Mouse (Mus musculus): ENCODE data around the gene Efnb3. TPM values are rescaled to one million over a fixed set of nuclear protein-coding genes. Genes with fewer than 3 reads are reported as not detected.

Gene Efnb3
- polyA plus RNA-seq, 1 experiment from 2014 or later = 5.5 TPM

GRCm38 (mm10) chr11:69563373-69563772 lies 3.4 kb upstream of the Efnb3 start:
- Histone ChIP-seq H3K27me3 (ENCODE audit: control insufficient read depth, insufficient read depth, low read length) (no peaks in the 10 kb centered on the region), H3K27ac (ENCODE audit: low read length) (no peak overlapping the region), H3K36me3 (ENCODE audit: control insufficient read depth, insufficient read depth, low read length) (peaks cover 17% of the 10 kb centered on the region; the same call in 1 of the 2 replicates), H3K4me1 (ENCODE audit: control insufficient read depth, insufficient read depth, low read length) (peaks cover 15% of the 10 kb centered on the region; the same call in 1 of the 2 replicates), H3K4me3 (ENCODE audit: low read depth, low read length) (no peak overlapping the region), H3K4me2 (replicated peaks; ENCODE audit: low read depth, low read length) (no peak overlapping the region), H3K9me3 (ENCODE audit: control insufficient read depth, low read depth, low read length) (no peaks in the 10 kb centered on the region), H3K9ac (replicated peaks; ENCODE audit: low read depth, low read length) (no peak overlapping the region)
- ATAC-seq (ENCODE audit: insufficient number of reproducible peaks, insufficient read depth, low FRiP score, low read depth) = no peak
- WGBS = 69% methylated on average over 13 of the region's 13 CpGs

GRCm38 (mm10) chr11:69560896-69561854 lies 1.2 kb upstream of the Efnb3 start:
- H3K4me2 ChIP-seq (replicated peaks; ENCODE audit: low read depth, low read length) = peak overlapping the region; percentile 94; the same call in 1 of the 2 replicates
- H3K4me1 ChIP-seq (ENCODE audit: control insufficient read depth, insufficient read depth, low read length) = peaks cover 15% of the 10 kb centered on the region; the same call in 1 of the 2 replicates
- H3K27me3 ChIP-seq (ENCODE audit: control insufficient read depth, insufficient read depth, low read length) = no peaks in the 10 kb centered on the region
- H3K4me3 ChIP-seq (ENCODE audit: low read depth, low read length) = no peak overlapping the region
- peaks cover 14% of the 10 kb centered on the region; the same call in 1 of the 2 replicates for H3K36me3 ChIP-seq (ENCODE audit: control insufficient read depth, insufficient read depth, low read length)
- H3K9me3 ChIP-seq (ENCODE audit: control insufficient read depth, low read depth, low read length) = no peaks in the 10 kb centered on the region
- ATAC-seq (ENCODE audit: insufficient number of reproducible peaks, insufficient read depth, low FRiP score, low read depth) = no peak
- H3K27ac ChIP-seq (ENCODE audit: low read length) = no peak overlapping the region
- 30% methylated on average over 16 of the region's 16 CpGs for WGBS
- no peak overlapping the region for H3K9ac ChIP-seq (replicated peaks; ENCODE audit: low read depth, low read length)

DNA sequence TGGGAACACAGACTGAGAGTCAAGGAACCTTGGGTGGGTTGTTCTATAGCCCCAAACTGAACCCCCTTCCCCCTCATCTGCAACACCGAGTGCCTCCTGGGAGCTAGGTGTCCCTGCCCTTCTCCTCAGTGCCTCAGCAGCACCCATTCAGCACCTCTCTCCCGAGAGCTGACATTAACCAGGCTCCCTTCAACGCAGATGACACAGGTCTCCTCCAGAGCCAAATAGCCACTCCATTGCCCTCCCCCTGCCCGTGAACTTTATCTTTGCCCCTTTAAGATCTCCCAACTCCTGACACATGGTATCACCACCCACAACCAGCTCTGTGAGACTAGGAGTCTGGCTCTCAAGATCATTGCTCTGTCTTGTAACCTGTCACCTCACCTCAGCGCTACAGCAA lies 822 bp downstream of the Efnb3 start:
- peaks cover 15% of the 10 kb centered on the region; the same call in 1 of the 2 replicates for H3K4me1 ChIP-seq (ENCODE audit: control insufficient read depth, insufficient read depth, low read length)
- WGBS = 6% methylated on average over 5 of the region's 5 CpGs

DNA sequence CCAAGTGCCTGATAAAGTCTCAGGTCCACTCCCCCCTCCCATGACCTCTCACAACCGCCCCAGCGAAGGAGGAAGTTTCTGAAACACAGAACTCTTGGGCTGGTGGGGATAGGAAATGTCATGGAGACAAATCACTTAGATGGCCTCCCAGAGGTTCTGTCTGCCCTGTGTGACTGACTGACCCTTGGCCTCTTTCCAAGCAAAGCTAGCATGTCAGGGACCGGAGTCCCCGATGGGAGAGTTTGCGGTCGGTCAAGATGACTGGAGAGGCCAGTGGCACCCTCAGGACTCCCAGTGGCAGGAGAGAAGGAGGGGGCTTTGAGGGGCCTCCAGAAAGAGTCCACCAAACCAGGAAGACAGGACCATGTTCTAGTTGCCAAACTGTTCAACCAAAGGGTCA lies 1.2 kb downstream of the Efnb3 start:
- H3K4me2 ChIP-seq (replicated peaks; ENCODE audit: low read depth, low read length) = peak overlapping the region; percentile 94
- H3K4me1 ChIP-seq (ENCODE audit: control insufficient read depth, insufficient read depth, low read length) = peaks cover 15% of the 10 kb centered on the region; the same call in 1 of the 2 replicates
- H3K36me3 ChIP-seq (ENCODE audit: control insufficient read depth, insufficient read depth, low read length) = peaks cover 12% of the 10 kb centered on the region; the same call in 1 of the 2 replicates
- H3K9ac ChIP-seq (replicated peaks; ENCODE audit: low read depth, low read length) = no peak overlapping the region
- H3K27me3 ChIP-seq (ENCODE audit: control insufficient read depth, insufficient read depth, low read length) = no peaks in the 10 kb centered on the region
- H3K4me3 ChIP-seq (ENCODE audit: low read depth, low read length) = peak overlapping the region; percentile 66
- WGBS = 29% methylated on average over 6 of the region's 6 CpGs
- no peak for ATAC-seq (ENCODE audit: insufficient number of reproducible peaks, insufficient read depth, low FRiP score, low read depth)
- H3K9me3 ChIP-seq (ENCODE audit: control insufficient read depth, low read depth, low read length) = no peaks in the 10 kb centered on the region
- no peak overlapping the region for H3K27ac ChIP-seq (ENCODE audit: low read length)

More for the DNA sequence above, 822 bp downstream of the Efnb3 start:
- Histone ChIP-seq H3K9ac (replicated peaks; ENCODE audit: low read depth, low read length) (peak overlapping the region; percentile 68; the same call in 1 of the 2 replicates), H3K4me2 (replicated peaks; ENCODE audit: low read depth, low read length) (peak overlapping the region; percentile 94), H3K27me3 (ENCODE audit: control insufficient read depth, insufficient read depth, low read length) (no peaks in the 10 kb centered on the region), H3K9me3 (ENCODE audit: control insufficient read depth, low read depth, low read length) (no peaks in the 10 kb centered on the region), H3K27ac (ENCODE audit: low read length) (no peak overlapping the region), H3K4me3 (ENCODE audit: low read depth, low read length) (peak overlapping the region; percentile 66), H3K36me3 (ENCODE audit: control insufficient read depth, insufficient read depth, low read length) (peaks cover 12% of the 10 kb centered on the region; the same call in 1 of the 2 replicates)
- ATAC-seq (ENCODE audit: insufficient number of reproducible peaks, insufficient read depth, low FRiP score, low read depth) = no peak

DNA sequence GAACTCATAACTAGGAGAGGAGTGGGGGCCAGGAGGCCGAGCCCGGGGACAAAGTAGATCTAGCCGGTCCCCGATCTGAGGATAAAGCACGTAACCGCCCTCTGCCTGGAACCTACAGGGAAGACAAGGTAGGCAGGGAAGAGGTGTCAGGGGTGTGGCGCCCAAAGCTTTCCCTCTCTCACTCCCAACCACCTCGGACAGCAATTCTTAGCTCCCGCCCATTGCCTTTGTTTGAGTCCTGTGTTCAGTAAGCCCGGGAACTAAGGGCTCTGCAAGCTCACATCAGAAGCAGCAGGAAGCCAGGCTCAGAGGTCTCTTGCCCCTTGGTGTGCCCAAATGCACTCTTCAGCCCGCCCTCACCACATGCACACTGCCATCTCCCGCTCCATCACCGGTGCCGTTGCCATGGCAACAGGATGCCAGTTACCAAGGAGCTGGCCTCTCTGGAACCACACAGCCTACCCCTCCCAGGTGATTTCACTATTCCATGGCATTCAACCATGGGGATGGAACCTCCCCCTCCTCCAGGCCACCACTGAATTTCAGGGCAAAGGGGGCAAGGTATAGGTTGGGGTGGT lies 2.5 kb downstream of the Efnb3 start:
- Histone ChIP-seq H3K27ac (ENCODE audit: low read length) (no peak overlapping the region), H3K36me3 (ENCODE audit: control insufficient read depth, insufficient read depth, low read length) (peaks cover 8% of the 10 kb centered on the region; the same call in 1 of the 2 replicates), H3K4me2 (replicated peaks; ENCODE audit: low read depth, low read length) (no peak overlapping the region), H3K9ac (replicated peaks; ENCODE audit: low read depth, low read length) (no peak overlapping the region), H3K27me3 (ENCODE audit: control insufficient read depth, insufficient read depth, low read length) (no peaks in the 10 kb centered on the region), H3K4me3 (ENCODE audit: low read depth, low read length) (no peak overlapping the region), H3K4me1 (ENCODE audit: control insufficient read depth, insufficient read depth, low read length) (peaks cover 15% of the 10 kb centered on the region; the same call in 1 of the 2 replicates), H3K9me3 (ENCODE audit: control insufficient read depth, low read depth, low read length) (no peaks in the 10 kb centered on the region)
- whole genome bisulfite sequencing = 37% methylated on average over 14 of the region's 14 CpGs
- ATAC-seq (ENCODE audit: insufficient number of reproducible peaks, insufficient read depth, low FRiP score, low read depth) = no peak

- Histone ChIP-seq H3K27ac (ENCODE audit: low read length) (no peak overlapping the region), H3K4me2 (replicated peaks; ENCODE audit: low read depth, low read length) (no peak overlapping the region), H3K4me1 (ENCODE audit: control insufficient read depth, insufficient read depth, low read length) (peaks cover 2% of the 10 kb centered on the region; the same call in 1 of the 2 replicates), H3K9ac (replicated peaks; ENCODE audit: low read depth, low read length) (no peak overlapping the region), H3K9me3 (ENCODE audit: control insufficient read depth, low read depth, low read length) (no peaks in the 10 kb centered on the region), H3K27me3 (ENCODE audit: control insufficient read depth, insufficient read depth, low read length) (no peaks in the 10 kb centered on the region), H3K36me3 (ENCODE audit: control insufficient read depth, insufficient read depth, low read length) (no peaks in the 10 kb centered on the region), H3K4me3 (ENCODE audit: low read depth, low read length) (no peak overlapping the region)
- 82% methylated on average over 5 of the region's 5 CpGs for WGBS
- ATAC-seq (ENCODE audit: insufficient number of reproducible peaks, insufficient read depth, low FRiP score, low read depth) = no peak
Observed at GRCm38 (mm10) chr11:69554539-69555140, 5.4 kb downstream of the Efnb3 start.

- Histone ChIP-seq H3K9me3 (ENCODE audit: control insufficient read depth, low read depth, low read length) (no peaks in the 10 kb centered on the region), H3K27ac (ENCODE audit: low read length) (no peak overlapping the region), H3K4me2 (replicated peaks; ENCODE audit: low read depth, low read length) (no peak overlapping the region), H3K27me3 (ENCODE audit: control insufficient read depth, insufficient read depth, low read length) (no peaks in the 10 kb centered on the region), H3K9ac (replicated peaks; ENCODE audit: low read depth, low read length) (no peak overlapping the region), H3K4me1 (ENCODE audit: control insufficient read depth, insufficient read depth, low read length) (0 out of 2 replicates have a peak, but pooled peaks cover 3% of the 10 kb centered on the region), H3K4me3 (ENCODE audit: low read depth, low read length) (no peak overlapping the region), H3K36me3 (ENCODE audit: control insufficient read depth, insufficient read depth, low read length) (no peaks in the 10 kb centered on the region)
- ATAC-seq (ENCODE audit: insufficient number of reproducible peaks, insufficient read depth, low FRiP score, low read depth) = no peak
- 20% methylated on average over 2 of the region's 2 CpGs for WGBS
Observed at GRCm38 (mm10) chr11:69553341-69553721, 6.7 kb downstream of the Efnb3 start.
